Mouse (Mus musculus) megakaryocyte, embryonic 14.5 days (primary cell): ENCODE measurements around the gene Ube2j2.

Experiments
- FLI1 ChIP-seq: IDR thresholded peaks from 2 replicates; pipeline ENCODE4 v1.6.1; 2012; ENCODE audit warnings: low read length, inconsistent platforms, mixed read lengths
- GATA1 ChIP-seq: IDR thresholded peaks from 3 replicates; pipeline ENCODE4 v1.6.1; 2012; ENCODE audit warnings: mixed read lengths, low read length, inconsistent platforms, borderline replicate concordance

DNA sequence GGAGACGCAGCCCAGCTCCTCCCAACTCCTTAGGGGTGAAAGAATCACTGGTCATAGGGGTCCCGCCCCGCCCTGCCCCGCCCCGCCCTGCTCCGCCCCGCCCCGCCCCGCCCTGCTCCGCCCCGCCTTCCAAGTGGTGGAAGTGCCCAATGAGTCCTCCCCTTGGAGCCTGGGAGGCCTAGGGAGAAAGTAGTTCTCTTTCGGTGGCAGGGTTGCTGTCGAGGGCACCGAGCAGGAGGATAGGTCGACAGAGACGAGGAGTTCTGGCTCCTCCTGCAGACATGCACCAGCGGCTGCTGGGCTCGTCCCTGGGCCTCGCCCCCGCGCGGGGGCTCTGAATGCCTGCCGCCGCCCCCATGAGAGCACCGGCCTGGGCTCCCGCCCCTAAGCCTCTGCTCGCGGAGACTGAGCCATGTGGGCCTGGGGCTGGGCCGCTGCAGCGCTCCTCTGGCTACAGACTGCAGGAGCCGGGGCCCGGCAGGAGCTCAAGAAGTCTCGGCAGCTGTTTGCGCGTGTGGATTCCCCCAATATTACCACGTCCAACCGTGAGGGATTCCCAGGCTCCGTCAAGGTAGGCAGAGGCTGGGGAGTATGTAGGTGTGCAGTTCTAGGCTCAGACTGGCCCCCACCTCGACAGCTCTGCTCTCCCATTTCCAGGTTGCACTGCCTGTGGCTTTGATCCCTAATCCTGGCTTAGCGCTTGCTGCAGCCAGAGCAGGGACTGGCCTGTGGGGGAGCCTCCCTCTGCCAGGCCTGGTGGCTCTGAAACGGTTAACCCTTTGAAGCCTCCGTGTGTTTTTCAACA, 18.7 kb downstream of the Ube2j2 start, which contains the start of gene C1qtnf12:
- TF ChIP-seq GATA1, result no peak
- no peak for TF ChIP-seq FLI1
